Mouse (Mus musculus) monocyte, adult 2 months (primary cell): ENCODE results near the gene Phactr2.

Experiments
- DNase-seq, 2 experiments: peaks; one replicate each; pipeline ENCODE4 v3.0.0; 2022; ENCODE audit warnings: low spot score in 2 of 2, low read depth in 1 of 2

Phactr2 gene

GRCm38 (mm10) chr10:13332985-13333384 is 141.2 kb downstream of the Phactr2 start:
- DNase-seq: no peak

GRCm38 (mm10) chr10:13331405-13332032 is 142.7 kb downstream of the Phactr2 start:
- DNase-seq: no peak

- DNase-seq: no peak
Measured at GRCm38 (mm10) chr10:13328602-13329001, 145.6 kb downstream of the Phactr2 start.

GRCm38 (mm10) chr10:13326149-13326873 is 147.9 kb downstream of the Phactr2 start:
- DNase-seq: no peak

- DNase-seq: peak in 1 of 2 experiments; percentile 14
Measured at GRCm38 (mm10) chr10:13323806-13324411, 150.3 kb downstream of the Phactr2 start.

- DNase-seq: no peak
Measured at GRCm38 (mm10) chr10:13323139-13323805, 150.9 kb downstream of the Phactr2 start.

GRCm38 (mm10) chr10:13314999-13315398 is 159.2 kb downstream of the Phactr2 start:
- DNase-seq: no peak

- no peak for DNase-seq
Measured at GRCm38 (mm10) chr10:13312576-13312975, 161.6 kb downstream of the Phactr2 start.

GRCm38 (mm10) chr10:13311612-13312011 is 162.6 kb downstream of the Phactr2 start:
- no peak for DNase-seq

GRCm38 (mm10) chr10:13310075-13310474 is 164.1 kb downstream of the Phactr2 start:
- DNase-seq: no peak

GRCm38 (mm10) chr10:13304641-13305241 is 169.5 kb downstream of the Phactr2 start:
- peak; percentile 48 to 59 for DNase-seq

- DNase-seq: peak in 1 of 2 experiments; percentile 11
Measured at GRCm38 (mm10) chr10:13303271-13304265, 170.6 kb downstream of the Phactr2 start.

- no peak for DNase-seq
Measured at GRCm38 (mm10) chr10:13300601-13301000, 173.6 kb downstream of the Phactr2 start.

- DNase-seq: peak in 1 of 2 experiments; percentile 13
Measured at GRCm38 (mm10) chr10:13300196-13300595, 174.0 kb downstream of the Phactr2 start.

GRCm38 (mm10) chr10:13294886-13295285 is 179.3 kb downstream of the Phactr2 start:
- no peak for DNase-seq

- no peak for DNase-seq
Measured at GRCm38 (mm10) chr10:13292026-13292425, 182.2 kb downstream of the Phactr2 start.

GRCm38 (mm10) chr10:13289252-13289961 is 184.8 kb downstream of the Phactr2 start:
- no peak for DNase-seq

GRCm38 (mm10) chr10:13288296-13288695 is 185.9 kb downstream of the Phactr2 start:
- DNase-seq: no peak

GRCm38 (mm10) chr10:13283441-13283840 is 190.8 kb downstream of the Phactr2 start:
- no peak for DNase-seq
